In the genomic region with DNA sequence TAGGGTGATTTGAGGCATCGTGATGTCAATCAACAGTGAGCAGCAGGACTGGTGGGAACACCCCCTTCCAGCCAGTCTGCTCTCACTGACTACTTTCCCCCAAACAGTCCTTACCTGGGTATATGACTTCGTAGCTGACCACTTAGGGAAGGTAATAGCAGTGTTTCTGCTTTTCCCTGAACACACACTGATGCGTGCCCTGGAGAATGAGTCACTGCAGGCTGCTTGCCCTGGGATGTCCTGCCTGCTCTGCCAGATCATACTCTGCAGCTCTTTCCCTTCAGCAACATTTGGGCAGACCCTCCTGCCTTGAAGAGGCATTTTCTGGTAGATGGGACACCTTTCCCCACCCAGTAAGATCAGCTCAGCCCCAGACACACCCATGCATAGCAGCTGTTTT, we compare ENCODE assay signal across 20 mouse cellular contexts.
DNase-seq lines count a peak whose midpoint lies in the region; ATAC-seq and TF ChIP-seq lines count a peak whose summit lies in the region.
"Had no signal": no experiment of that assay in that cellular context is flagged by ENCODE, and none has a peak within 500 bp of the region (broad histone marks: within the 10 kb centered on the region; RNA-seq: fewer than 3 reads in every experiment).

No protein-coding gene starts in this region.

- no peak for ATAC-seq in midbrain, embryonic 11.5 days (ENCODE audit: low FRiP score)
- ATAC-seq in midbrain, embryonic 14.5 days (ENCODE audit: low FRiP score, low TSS enrichment), result no peak
- ATAC-seq: CD4-positive, CD25-positive, alpha-beta regulatory T cell, adult 4 months; forebrain, embryonic 13.5 days; forebrain, embryonic 15.5 days; forebrain, postnatal 0 days had no signal

- no peak overlapping the region for H3K4me2 ChIP-seq in midbrain, embryonic 11.5 days
- H3K4me2 ChIP-seq in midbrain, embryonic 14.5 days (ENCODE audit: low read length), result no peak overlapping the region
- H3K4me2 ChIP-seq: embryonic facial prominence, embryonic 12.5 days; forebrain, embryonic 13.5 days; forebrain, embryonic 15.5 days had no signal

- WGBS in cerebellum, adult 2 months, result 56% methylated on average over 3 of the region's 3 CpGs
- 89% methylated on average over 3 of the region's 3 CpGs for WGBS in midbrain, embryonic 11.5 days
- WGBS in midbrain, embryonic 14.5 days, result 85% methylated on average over 3 of the region's 3 CpGs

- H3K27ac ChIP-seq in cerebellum, adult 2 months (ENCODE audit: insufficient read depth, low read length), result no peak overlapping the region
- H3K27ac ChIP-seq in midbrain, embryonic 11.5 days (ENCODE audit: low read depth, low read length), result no peak overlapping the region
- H3K27ac ChIP-seq in midbrain, embryonic 14.5 days (replicated peaks; ENCODE audit: low read depth, low read length), result no peak overlapping the region
- H3K27ac ChIP-seq: embryonic facial prominence, embryonic 10.5 days; embryonic facial prominence, embryonic 12.5 days; forebrain, embryonic 13.5 days; forebrain, embryonic 15.5 days had no signal

- H3K4me3 ChIP-seq in cerebellum, adult 2 months (replicated peaks; ENCODE audit: insufficient read depth, low read depth, low read length), result no peak overlapping the region
- no peak overlapping the region for H3K4me3 ChIP-seq in midbrain, embryonic 11.5 days (ENCODE audit: low read depth, low read length)
- H3K4me3 ChIP-seq in midbrain, embryonic 14.5 days (replicated peaks; ENCODE audit: low read depth, low read length), result no peak overlapping the region
- H3K4me3 ChIP-seq: embryonic facial prominence, embryonic 10.5 days; embryonic facial prominence, embryonic 12.5 days; forebrain, embryonic 13.5 days; forebrain, embryonic 15.5 days had no signal

- no peak for TF ChIP-seq CTCF in cerebellum, adult 2 months (IDR thresholded peaks at IDR 0.05; ENCODE audit: borderline replicate concordance, insufficient read depth, low read depth, low read length)

- peaks cover 13% of the 10 kb centered on the region for H3K4me1 ChIP-seq in cerebellum, adult 2 months (ENCODE audit: control insufficient read depth, insufficient read depth, low read length)
- H3K4me1 ChIP-seq in midbrain, embryonic 11.5 days (ENCODE audit: control insufficient read depth, insufficient read depth, low read length), result no peaks in the 10 kb centered on the region
- H3K4me1 ChIP-seq in midbrain, embryonic 14.5 days (ENCODE audit: control insufficient read depth, insufficient read depth, low read length), result no peaks in the 10 kb centered on the region
- H3K4me1 ChIP-seq: embryonic facial prominence, embryonic 12.5 days; forebrain, embryonic 13.5 days; forebrain, embryonic 15.5 days had no signal

- no peaks in the 10 kb centered on the region for H3K9me3 ChIP-seq in midbrain, embryonic 11.5 days (ENCODE audit: control insufficient read depth, low read length)
- no peaks in the 10 kb centered on the region for H3K9me3 ChIP-seq in midbrain, embryonic 14.5 days (ENCODE audit: control insufficient read depth, low read length)
- H3K9me3 ChIP-seq: embryonic facial prominence, embryonic 10.5 days; embryonic facial prominence, embryonic 12.5 days; forebrain, embryonic 13.5 days; forebrain, embryonic 15.5 days; G1E had no signal

- H3K9ac ChIP-seq in midbrain, embryonic 11.5 days (ENCODE audit: low read length), result no peak overlapping the region
- H3K9ac ChIP-seq in midbrain, embryonic 14.5 days (replicated peaks; ENCODE audit: low read length), result no peak overlapping the region
- H3K9ac ChIP-seq: embryonic facial prominence, embryonic 12.5 days; forebrain, embryonic 13.5 days; forebrain, embryonic 15.5 days; forebrain, postnatal 0 days had no signal

- no peak for TF ChIP-seq POLR2A in cerebellum, adult 2 months (IDR thresholded peaks at IDR 0.05; ENCODE audit: borderline replicate concordance, insufficient read depth, low read length)

- H3K36me3 ChIP-seq in midbrain, embryonic 11.5 days (ENCODE audit: control insufficient read depth, insufficient read depth, low read length), result no peaks in the 10 kb centered on the region
- H3K36me3 ChIP-seq in midbrain, embryonic 14.5 days (ENCODE audit: control insufficient read depth, insufficient read depth, low read length), result no peaks in the 10 kb centered on the region
- H3K36me3 ChIP-seq: embryonic facial prominence, embryonic 10.5 days; embryonic facial prominence, embryonic 12.5 days; forebrain, embryonic 15.5 days; G1E had no signal

- peak; percentile 25 to 53 for DNase-seq in cerebellum, adult 2 months
- no peak for DNase-seq in cerebellum, postnatal 25 days
- DNase-seq in midbrain, embryonic 11.5 days (ENCODE audit: low spot score, missing footprints), result peak; percentile 37
- DNase-seq in midbrain, embryonic 14.5 days, result no peak
- DNase-seq in urinary bladder, postnatal 25 days (ENCODE audit: low spot score), result peak; percentile 18
- no peak for DNase-seq in urinary bladder, adult 18-20 months (ENCODE audit: low spot score in 2 of 2)
- DNase-seq: adrenal gland, adult 8-10 months; B cell, adult 2 months; cerebellum, adult 11-12 months; cerebellum, adult 8-10 months; cerebellum, adult 9-11 months; cerebellum, postnatal 14 days; forebrain, postnatal 0 days had no signal

- H3K27me3 ChIP-seq in cerebellum, adult 2 months (ENCODE audit: control insufficient read depth, insufficient read depth, low read length), result no peaks in the 10 kb centered on the region
- no peaks in the 10 kb centered on the region for H3K27me3 ChIP-seq in midbrain, embryonic 11.5 days (ENCODE audit: control insufficient read depth, insufficient read depth, low read length)
- no peaks in the 10 kb centered on the region for H3K27me3 ChIP-seq in midbrain, embryonic 14.5 days (ENCODE audit: control insufficient read depth, insufficient read depth, low read length)
- H3K27me3 ChIP-seq: CH12.LX; embryonic facial prominence, embryonic 12.5 days; forebrain, embryonic 13.5 days; forebrain, embryonic 15.5 days had no signal

Comparison
In these comparisons a context has a peak if more than half of its experiments do, and no peak if none do; other contexts are left out.
1. DNase-seq: peak in cerebellum, adult 2 months (2 of 2), midbrain, embryonic 11.5 days (single experiment) and urinary bladder, postnatal 25 days (single experiment); none in cerebellum, postnatal 25 days (0 of 2), midbrain, embryonic 14.5 days (single experiment) and urinary bladder, adult 18-20 months (0 of 2).